Mouse (Mus musculus) spleen, postnatal 4 days (tissue): ENCODE data around the gene Ctdnep1.

Experiments used
- DNase-seq, 2 experiments: peaks; one replicate each; pipeline ENCODE4 v3.0.0; 2022; ENCODE audit warnings: low spot score in 2 of 2

The Ctdnep1 gene

GRCm38 (mm10) chr11:69981141-69981762, at the start of gene Ctdnep1:
TSS of gene Ctdnep1 (plus strand) at chr11:69981156.
- DNase-seq, result peak; percentile 33 to 75

- peak in 1 of 2 experiments; percentile 54 for DNase-seq
Measured at GRCm38 (mm10) chr11:69931769-69932168, 49.2 kb upstream of the Ctdnep1 start.

- peak; percentile 30 to 66 for DNase-seq
Measured at GRCm38 (mm10) chr11:69932254-69932653, 48.7 kb upstream of the Ctdnep1 start.

DNA sequence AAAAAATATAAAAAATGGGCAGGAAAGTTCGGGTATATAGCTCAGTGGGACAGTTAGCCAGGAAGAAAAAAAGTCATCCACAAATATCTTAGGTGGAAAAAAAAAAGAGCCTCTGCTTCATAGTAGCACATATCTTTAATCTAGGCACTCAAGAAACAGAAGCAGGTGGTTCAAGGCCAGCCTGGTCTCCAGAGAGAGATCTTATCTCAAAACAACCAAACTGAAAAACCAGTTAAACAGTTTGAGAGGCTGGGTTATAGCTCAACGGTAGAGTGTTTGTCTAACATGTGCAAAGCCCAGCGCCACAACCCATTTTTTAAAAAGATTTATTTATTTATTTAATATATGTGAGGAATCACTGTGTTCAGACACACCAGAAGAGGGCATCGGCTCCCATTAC, 47.9 kb upstream of the Ctdnep1 start:
- DNase-seq, result no peak

DNA sequence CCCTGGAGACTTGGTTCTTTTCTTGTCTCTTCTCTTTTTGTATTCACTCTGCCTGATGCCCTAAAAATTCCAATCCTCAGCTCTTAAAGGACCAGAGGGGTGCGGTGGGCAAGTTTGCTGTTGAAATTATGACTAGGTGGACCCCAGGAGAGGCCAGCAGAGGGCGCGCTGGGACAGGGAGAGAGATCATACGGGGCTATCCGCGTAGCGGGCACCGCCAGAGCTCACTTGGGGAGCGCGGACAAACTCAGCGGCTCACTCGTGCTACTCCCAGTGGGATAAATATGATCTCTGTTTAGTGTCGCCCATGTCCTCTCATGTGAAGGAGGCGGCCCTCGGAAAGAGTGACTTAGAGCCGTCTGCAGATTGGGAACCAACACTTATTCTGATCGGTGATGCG, 46.8 kb upstream of the Ctdnep1 start:
- DNase-seq, result peak; percentile 95 to 100

GRCm38 (mm10) chr11:69934681-69935080, 46.3 kb upstream of the Ctdnep1 start:
- peak in 1 of 2 experiments; percentile 13 for DNase-seq

DNA sequence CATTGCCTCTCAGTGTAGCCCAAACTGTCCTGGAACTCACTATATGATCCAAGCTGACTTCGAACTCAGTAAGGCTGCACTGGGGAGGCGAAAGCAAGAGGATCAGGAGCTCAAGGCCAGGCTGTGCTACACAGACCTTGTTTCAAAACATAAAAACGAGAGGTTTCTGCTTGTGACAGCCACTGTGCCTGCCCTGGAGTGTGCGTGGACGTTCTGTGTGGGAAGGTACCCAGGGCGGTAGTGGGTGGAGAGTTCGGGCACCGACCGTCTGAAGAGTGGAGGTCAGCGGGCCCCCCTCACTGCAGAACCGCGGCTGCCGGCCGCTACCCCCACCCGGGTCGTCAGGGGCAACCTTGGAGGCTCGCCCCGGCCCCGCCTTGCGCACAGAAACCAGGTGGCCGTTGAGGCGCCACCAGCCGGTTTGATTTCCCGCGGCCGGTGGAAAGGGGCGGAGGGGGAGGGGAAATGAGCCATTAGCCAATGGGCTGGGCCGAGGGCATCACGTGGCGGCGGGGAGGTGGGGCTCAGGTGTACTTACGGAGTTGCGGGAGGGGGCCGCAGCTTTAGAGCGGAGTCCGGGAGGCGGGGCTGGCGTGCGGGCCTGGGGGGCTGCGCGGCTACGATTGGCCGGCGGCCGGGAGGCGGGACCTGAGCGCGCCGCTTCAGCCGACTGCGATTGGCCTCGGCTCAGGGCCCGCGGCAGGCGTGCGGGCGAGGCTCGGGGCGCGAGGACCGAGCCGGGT, 45.6 kb upstream of the Ctdnep1 start, which contains the start of gene Ybx2:
Gene Ybx2 (plus strand): TSS at position 660 of the 743 bp plus-strand sequence.
- DNase-seq, result peak; percentile 84 to 92

DNA sequence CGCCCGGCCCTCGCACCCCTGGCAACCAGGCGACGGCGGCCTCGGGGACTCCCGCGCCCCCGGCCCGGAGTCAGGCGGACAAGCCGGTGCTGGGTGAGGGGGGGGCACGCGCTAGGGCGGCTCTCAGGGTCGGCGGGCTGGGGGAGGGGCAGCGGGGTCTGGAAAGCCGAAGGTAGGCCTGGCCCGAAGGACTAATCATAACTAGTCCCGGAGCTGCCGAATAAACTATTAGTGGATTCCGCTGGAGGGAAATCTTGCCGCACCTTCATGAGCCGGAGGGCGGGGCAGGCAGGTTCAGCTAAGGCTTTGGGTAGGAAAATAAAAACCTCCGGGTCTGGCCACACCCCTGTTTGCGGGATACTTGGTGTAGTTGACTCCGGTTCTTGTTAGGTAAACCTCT, 44.8 kb upstream of the Ctdnep1 start:
- DNase-seq, result peak; percentile 22 to 70

GRCm38 (mm10) chr11:69936714-69937347, 44.1 kb upstream of the Ctdnep1 start:
- no peak for DNase-seq

DNA sequence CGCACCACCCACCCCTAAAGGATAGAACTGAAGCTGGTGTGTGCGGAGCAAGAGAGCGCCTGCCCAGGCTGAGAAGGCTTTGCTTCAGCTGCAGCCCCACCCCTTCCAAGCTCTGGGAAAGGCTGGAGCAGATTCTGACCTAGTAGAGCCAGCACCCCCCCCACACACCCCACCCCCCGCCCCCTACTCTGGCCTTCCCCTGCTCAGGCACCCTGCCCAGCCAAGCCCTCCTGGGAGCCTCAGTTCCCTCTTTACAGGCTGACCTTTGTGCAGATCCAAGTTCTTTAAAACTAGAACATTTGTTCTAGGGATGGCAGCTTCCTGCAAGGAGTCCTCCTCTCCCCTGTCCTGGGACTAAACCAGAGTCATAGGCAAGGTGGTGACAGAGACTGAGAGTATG, 43.6 kb upstream of the Ctdnep1 start:
- no peak for DNase-seq

GRCm38 (mm10) chr11:69937834-69938233, 43.1 kb upstream of the Ctdnep1 start:
- DNase-seq, result no peak

DNA sequence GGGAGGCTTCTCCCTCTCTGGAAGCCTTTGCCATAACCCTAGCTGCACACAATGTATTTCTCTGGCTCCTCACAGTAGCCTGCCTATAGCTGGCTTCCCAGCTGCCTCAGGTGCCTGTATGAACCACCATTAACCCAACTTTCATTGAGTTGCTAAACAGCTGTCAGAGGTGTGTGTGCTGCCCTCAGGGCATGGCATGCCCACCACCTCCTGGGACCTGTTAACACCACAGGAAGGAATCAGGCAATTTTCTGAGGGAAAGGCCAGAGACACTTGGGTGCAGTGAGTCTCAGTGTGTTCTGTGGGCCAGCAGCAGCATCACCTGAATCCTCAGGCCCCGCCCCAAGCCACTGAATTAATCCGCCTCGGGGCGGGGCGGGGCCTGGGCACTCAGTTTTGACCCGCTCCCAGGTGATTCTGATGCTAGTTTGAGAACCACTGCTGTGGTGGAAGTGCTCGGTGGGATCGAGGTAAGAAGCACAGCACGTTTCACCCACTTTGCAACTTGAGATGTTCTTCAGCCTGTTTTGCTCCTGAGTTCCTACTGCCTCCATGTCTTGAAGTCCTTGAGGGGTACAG, 42.5 kb upstream of the Ctdnep1 start:
- DNase-seq, result peak in 1 of 2 experiments; percentile 61

DNA sequence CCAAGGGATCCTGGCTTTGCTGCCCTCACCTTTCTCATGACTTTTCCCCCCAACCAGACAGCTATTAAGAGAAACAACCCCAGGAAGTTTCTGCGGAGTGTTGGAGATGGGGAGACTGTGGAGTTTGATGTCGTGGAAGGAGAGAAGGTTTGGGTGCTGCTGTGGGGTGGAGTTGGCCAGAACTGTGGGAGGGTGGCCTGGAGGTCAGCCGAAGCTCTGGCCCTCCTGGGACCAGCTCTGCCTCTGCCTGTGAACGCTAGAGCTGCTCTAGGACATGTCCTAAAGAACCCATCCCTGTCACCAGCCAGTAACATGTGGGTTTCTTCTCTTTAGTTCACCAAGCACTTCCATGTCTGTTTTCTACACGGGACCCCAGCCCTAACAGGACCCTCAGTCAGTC, 41.8 kb upstream of the Ctdnep1 start:
- no peak for DNase-seq

GRCm38 (mm10) chr11:69939731-69940130, 41.2 kb upstream of the Ctdnep1 start:
- DNase-seq, result peak; percentile 13 to 64

DNA sequence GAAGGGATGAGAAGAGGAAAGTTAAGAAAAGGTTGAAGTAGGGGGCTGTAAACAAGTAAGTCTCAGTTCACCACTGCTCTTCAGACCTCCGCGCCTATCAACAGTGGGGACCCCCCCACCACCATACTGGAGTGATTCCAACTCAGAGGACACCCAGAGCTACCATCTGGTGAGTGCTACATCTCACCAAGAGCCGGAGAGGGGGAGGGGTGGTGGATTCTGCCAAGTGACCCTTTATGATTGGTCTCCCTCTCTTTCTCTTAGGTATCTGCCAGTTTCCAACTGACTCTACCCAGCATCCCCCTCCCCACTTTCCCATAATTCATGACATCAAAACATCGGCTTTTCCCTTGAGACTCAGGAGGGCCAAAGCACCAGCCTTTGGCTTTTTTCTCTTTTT, 40.0 kb upstream of the Ctdnep1 start:
- peak in 1 of 2 experiments; percentile 65 for DNase-seq

DNA sequence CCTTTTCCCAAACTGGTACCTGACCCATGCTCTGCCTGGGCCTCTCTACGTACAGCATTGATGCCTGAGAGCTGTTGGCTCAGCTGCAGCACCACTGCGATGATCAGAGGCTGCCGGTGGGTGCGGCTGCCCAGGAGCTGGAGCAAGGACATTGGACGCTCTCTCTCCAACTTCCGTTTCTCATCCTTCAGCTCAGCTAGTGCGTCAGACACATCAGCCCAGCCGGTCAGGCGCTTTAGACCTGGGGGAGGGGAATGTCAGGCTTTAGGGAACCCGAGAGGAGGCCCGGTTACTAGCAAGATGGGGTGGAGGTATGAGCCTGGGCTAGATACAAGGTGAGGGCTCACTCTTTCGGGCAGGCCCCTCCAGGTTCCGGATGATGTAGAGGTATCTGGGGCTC, 35.7 kb upstream of the Ctdnep1 start:
- no peak for DNase-seq

GRCm38 (mm10) chr11:69945997-69946891, 34.7 kb upstream of the Ctdnep1 start:
- DNase-seq, result peak; percentile 62 to 78

DNA sequence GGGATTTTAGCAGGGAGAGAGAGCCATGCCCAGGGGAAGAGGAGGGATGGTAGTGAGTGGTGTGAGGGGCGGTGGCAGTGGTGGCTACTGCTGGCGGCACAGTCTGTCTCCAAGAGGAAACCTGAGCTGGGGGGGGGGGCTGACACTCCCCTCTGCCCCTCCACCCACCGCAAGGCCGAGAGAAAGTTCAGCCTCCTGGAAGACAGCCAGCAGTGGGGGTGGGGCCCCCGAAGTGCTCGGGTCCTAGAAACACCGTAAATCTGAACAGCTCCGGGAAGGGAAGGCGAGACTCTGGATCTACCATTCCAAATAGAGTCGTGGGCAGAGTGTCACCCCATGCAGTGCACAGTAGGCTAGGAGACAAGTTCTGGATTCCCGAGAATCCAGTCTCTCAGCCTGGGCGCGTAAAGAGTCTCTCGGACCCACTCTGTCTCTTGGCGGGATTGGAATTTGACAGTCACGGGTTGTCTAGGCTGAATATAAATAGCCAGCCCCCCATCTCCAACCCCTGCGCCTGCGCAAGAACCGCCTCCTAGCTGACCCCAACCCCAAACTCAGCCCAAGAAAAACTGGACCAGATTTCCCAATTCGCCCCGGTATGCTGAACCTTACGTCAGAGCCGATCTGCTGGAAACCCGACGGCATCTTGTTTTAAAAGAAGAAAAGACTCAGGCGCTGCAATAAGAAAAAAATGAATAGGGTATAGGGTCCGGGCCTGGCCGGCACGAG, 33.5 kb upstream of the Ctdnep1 start:
- peak; percentile 69 to 83 for DNase-seq

- peak; percentile 97 to 98 for DNase-seq
Measured at GRCm38 (mm10) chr11:69948066-69948762, 32.7 kb upstream of the Ctdnep1 start, which contains the start of gene Slc2a4. TSS of gene Slc2a4 (minus strand) at chr11:69948188.

- peak; percentile 91 to 97 for DNase-seq
Measured at GRCm38 (mm10) chr11:69948763-69949150, 32.2 kb upstream of the Ctdnep1 start.
